Mouse (Mus musculus): ENCODE measurements around the gene Secisbp2. TPM values are rescaled to one million over a fixed set of nuclear protein-coding genes. Genes with fewer than 3 reads are reported as not detected.

Secisbp2 gene
- polyA plus RNA-seq, 1 experiment from 2014 or later: 26.5 TPM

DNA sequence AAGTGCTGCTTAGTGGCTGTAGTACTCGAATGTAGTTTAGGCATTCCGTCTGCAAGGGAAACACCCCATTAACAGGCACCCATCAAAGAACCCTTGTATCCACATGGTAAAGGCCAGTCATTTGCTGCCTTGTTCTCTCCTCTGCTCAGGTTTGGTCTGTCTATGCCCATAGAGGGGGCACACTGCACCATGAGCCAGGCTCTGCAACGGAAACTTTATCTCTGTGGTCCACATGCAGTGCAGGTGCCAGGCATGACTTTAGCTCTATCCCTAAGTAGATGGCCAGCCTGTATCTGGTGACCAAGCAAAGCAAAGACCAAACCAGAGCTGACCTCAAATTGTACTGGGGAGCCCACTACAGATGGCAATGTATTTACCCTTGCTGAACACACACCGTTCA is 69.1 kb downstream of the Secisbp2 start:
- H3K9ac ChIP-seq (replicated peaks): no peak overlapping the region
- 88% methylated on average over 4 of the region's 4 CpGs for WGBS
- H3K27ac ChIP-seq: no peak overlapping the region
- H3K4me2 ChIP-seq: no peak overlapping the region
- no peak for ATAC-seq (ENCODE audit: insufficient number of reproducible peaks, insufficient read depth, low FRiP score, low TSS enrichment, low read depth)
- no peaks in the 10 kb centered on the region for H3K27me3 ChIP-seq
- H3K4me3 ChIP-seq (replicated peaks): no peak overlapping the region
- H3K4me1 ChIP-seq (replicated peaks): peaks cover under 1% of the 10 kb centered on the region
- H3K36me3 ChIP-seq: peaks cover 5% of the 10 kb centered on the region; the same call in 1 of the 2 replicates
- no peaks in the 10 kb centered on the region for H3K9me3 ChIP-seq

DNA sequence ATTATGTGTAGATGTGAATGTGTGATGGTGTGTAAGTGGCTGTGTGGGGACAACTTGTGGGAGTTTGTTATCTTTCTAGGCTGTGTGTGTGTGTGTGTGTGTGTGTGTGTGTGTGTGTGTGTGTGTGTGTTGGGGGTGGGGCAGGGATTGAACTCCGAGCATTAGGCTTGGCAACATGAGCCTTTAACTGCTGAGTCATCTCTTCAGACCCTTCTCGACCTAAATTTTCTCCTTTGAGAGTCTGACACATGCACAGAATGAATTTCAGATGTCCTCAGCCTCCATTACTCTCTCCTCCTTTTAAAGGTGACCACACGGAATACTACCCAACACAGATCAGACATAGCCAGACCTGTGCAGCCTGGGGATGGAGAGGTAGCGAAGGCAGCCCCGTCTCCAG is 71.6 kb downstream of the Secisbp2 start:
- peaks cover 9% of the 10 kb centered on the region for H3K4me1 ChIP-seq (replicated peaks)
- ATAC-seq (ENCODE audit: insufficient number of reproducible peaks, insufficient read depth, low FRiP score, low TSS enrichment, low read depth): no peak
- no peaks in the 10 kb centered on the region for H3K9me3 ChIP-seq
- no peak overlapping the region for H3K9ac ChIP-seq (replicated peaks)
- no peaks in the 10 kb centered on the region for H3K27me3 ChIP-seq
- no peak overlapping the region for H3K27ac ChIP-seq
- 56% methylated on average over 5 of the region's 5 CpGs for WGBS
- H3K36me3 ChIP-seq: peaks cover 5% of the 10 kb centered on the region; the same call in 1 of the 2 replicates
- no peak overlapping the region for H3K4me3 ChIP-seq (replicated peaks)
- H3K4me2 ChIP-seq: no peak overlapping the region

DNA sequence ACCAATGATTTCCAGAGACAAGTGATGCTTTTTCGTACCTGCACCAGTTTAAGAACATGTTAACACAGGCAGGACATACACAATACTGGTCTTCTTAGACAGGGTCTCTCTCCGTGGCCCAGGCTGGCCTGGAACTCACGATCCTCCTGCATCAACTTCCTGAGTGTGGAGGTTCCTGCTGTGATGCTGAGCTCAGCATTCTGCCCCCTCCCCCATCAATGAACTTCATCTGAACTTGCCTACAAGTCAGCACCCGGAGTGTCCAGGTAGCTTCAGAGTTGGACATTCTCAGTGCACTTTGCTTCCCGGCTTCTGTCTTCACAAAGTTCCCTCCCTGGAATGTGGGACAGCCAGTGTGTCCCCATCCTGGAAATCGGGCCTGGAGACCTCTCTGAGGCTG is 73.1 kb downstream of the Secisbp2 start:
- no peak overlapping the region for H3K4me2 ChIP-seq
- H3K9me3 ChIP-seq: no peaks in the 10 kb centered on the region
- peaks cover 17% of the 10 kb centered on the region for H3K4me1 ChIP-seq (replicated peaks)
- WGBS: 75% methylated on average over 6 of the region's 6 CpGs
- H3K9ac ChIP-seq (replicated peaks): no peak overlapping the region
- no peak overlapping the region for H3K4me3 ChIP-seq (replicated peaks)
- no peaks in the 10 kb centered on the region for H3K36me3 ChIP-seq
- H3K27me3 ChIP-seq: no peaks in the 10 kb centered on the region
- no peak overlapping the region for H3K27ac ChIP-seq
- ATAC-seq (ENCODE audit: insufficient number of reproducible peaks, insufficient read depth, low FRiP score, low TSS enrichment, low read depth): no peak

DNA sequence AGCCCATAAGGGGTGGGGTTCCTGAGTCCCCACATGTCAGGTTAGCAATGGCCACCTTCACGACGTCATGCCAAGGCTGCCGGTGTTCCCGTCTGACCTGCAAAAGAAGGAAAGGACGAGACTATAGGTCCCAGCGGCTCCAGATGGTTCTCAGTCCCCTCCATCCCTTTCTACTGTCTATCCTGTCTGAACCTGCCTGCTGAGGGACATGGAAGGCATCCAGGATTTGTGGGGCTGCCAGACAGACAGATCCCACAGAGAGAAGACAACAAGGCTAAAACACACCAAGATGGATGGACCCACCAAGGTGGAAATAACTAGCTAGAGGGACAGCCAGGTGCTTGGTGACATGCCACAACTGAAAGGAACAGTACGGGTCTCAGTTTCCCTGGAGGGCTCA is 73.9 kb downstream of the Secisbp2 start:
- WGBS: 85% methylated on average over 7 of the region's 7 CpGs
- peaks cover 26% of the 10 kb centered on the region for H3K4me1 ChIP-seq (replicated peaks)
- no peak for ATAC-seq (ENCODE audit: insufficient number of reproducible peaks, insufficient read depth, low FRiP score, low TSS enrichment, low read depth)

DNA sequence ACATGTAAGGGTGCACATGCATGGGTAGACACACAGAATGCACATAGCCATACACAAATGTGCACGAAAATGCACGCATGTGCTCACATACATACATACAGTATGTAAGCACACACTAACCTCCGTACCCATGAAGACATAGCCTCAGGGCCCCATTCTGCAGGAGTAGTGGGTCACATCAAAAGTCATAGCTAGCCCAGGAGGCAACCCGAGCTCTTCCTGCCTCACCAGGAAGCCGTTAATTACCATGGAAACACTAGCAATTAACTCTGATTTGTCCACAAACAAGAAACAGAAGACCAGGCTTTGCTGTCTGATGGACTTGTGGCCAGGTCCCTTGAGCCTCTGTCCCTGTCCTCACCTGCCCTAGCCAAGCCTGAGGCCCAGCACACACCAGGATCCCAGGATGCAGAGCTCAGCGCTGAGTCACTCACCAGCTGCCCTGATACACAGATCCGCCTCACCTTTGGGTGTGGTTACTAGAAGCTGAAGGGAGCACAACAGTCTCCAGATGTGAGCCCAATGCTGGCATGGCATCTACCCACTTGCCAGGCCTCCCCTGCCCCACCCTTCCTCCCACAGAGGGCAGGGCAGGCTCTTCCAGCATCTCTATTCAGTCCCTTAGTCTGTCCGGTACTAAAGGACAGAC is 74.6 kb downstream of the Secisbp2 start:
- Histone ChIP-seq H3K4me3 (replicated peaks) (no peak overlapping the region), H3K27me3 (no peaks in the 10 kb centered on the region), H3K4me1 (replicated peaks) (peaks cover 29% of the 10 kb centered on the region), H3K9ac (replicated peaks) (no peak overlapping the region), H3K36me3 (no peaks in the 10 kb centered on the region), H3K4me2 (no peak overlapping the region), H3K27ac (no peak overlapping the region), H3K9me3 (no peaks in the 10 kb centered on the region)
- ATAC-seq (ENCODE audit: insufficient number of reproducible peaks, insufficient read depth, low FRiP score, low TSS enrichment, low read depth): no peak
- WGBS: 38% methylated on average over 8 of the region's 8 CpGs

More for the DNA sequence above, 73.9 kb downstream of the Secisbp2 start:
- no peaks in the 10 kb centered on the region for H3K27me3 ChIP-seq
- H3K27ac ChIP-seq: no peak overlapping the region
- no peak overlapping the region for H3K4me3 ChIP-seq (replicated peaks)
- no peaks in the 10 kb centered on the region for H3K36me3 ChIP-seq
- no peak overlapping the region for H3K4me2 ChIP-seq
- no peak overlapping the region for H3K9ac ChIP-seq (replicated peaks)
- H3K9me3 ChIP-seq: no peaks in the 10 kb centered on the region

DNA sequence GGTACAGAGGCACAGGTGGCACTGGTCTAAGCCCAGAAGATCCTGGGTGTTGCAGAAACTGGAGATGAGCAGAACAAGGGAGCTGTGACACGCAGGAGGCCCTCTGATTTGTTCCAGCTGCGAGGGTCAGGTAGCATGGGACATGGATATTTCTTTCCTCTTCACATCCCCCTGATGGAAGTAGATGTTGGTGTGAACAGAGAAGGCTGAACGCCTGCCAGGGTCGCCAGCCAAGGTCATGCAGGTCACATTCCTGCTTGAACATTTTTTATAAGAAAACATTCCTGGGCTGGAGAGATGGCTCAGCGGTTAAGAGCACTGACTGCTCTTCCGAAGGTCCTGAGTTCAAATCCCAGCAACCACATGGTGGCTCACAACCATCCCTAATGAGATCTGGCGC is 75.9 kb downstream of the Secisbp2 start:
- Histone ChIP-seq H3K4me2 (no peak overlapping the region), H3K36me3 (no peaks in the 10 kb centered on the region), H3K27ac (no peak overlapping the region), H3K9ac (replicated peaks) (no peak overlapping the region), H3K4me1 (replicated peaks) (peaks cover 32% of the 10 kb centered on the region), H3K27me3 (no peaks in the 10 kb centered on the region), H3K9me3 (no peaks in the 10 kb centered on the region), H3K4me3 (replicated peaks) (no peak overlapping the region)
- ATAC-seq (ENCODE audit: insufficient number of reproducible peaks, insufficient read depth, low FRiP score, low TSS enrichment, low read depth): no peak
- 70% methylated on average over 7 of the region's 7 CpGs for WGBS

DNA sequence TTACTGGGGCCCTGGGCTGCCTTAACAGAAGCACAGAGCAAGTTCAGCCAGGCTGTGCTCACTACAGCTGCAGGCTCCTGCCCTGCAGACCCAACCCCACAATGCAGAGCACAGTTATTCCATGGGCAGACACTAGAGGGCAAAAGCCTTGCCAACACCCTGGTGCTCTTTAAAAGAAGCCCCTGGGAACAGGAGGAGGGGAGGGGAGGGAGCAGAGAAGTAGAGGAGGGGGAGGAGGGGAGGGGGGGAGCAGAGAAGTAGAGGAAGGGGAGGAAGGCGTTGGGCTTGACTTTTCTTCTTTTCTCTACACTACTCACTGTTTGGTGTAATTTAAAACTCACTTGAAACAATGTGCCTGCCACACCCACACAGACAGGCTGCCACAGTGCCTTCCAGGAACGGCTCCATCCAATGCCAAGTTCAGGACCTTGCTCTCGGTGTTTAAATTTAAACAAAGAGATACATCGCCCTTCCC is 78.4 kb downstream of the Secisbp2 start:
- WGBS: 20% methylated on average over 4 of the region's 4 CpGs
- no peaks in the 10 kb centered on the region for H3K27me3 ChIP-seq
- peak overlapping the region; percentile 69 for H3K27ac ChIP-seq
- no peak for ATAC-seq (ENCODE audit: insufficient number of reproducible peaks, insufficient read depth, low FRiP score, low TSS enrichment, low read depth)
- no peak overlapping the region for H3K4me3 ChIP-seq (replicated peaks)
- no peak overlapping the region for H3K9ac ChIP-seq (replicated peaks)
- no peaks in the 10 kb centered on the region for H3K36me3 ChIP-seq
- no peaks in the 10 kb centered on the region for H3K9me3 ChIP-seq
- no peak overlapping the region for H3K4me2 ChIP-seq
- peaks cover 32% of the 10 kb centered on the region for H3K4me1 ChIP-seq (replicated peaks)

DNA sequence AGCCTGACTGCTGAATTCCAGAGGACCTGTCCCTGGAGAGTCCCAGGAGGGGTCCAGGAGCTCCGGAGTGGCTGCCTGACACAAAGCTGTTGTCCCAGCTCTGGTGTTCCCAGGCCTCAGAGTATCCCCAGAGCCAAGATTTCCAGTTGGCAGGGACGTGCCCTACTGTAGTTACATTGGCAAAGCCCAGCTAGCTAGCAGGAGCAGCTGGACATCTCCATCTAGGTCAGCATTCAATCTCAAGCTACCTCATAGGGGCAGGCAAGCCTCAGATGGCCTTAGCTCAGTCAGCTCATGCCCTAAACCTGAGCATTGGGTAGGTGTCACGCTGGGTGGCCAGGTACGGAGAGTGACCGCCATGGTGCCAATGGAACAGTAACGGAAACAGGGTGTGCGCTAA is 80.0 kb downstream of the Secisbp2 start:
- Histone ChIP-seq H3K4me3 (replicated peaks) (no peak overlapping the region), H3K27ac (no peak overlapping the region), H3K9me3 (no peaks in the 10 kb centered on the region), H3K27me3 (no peaks in the 10 kb centered on the region), H3K4me1 (replicated peaks) (peaks cover 23% of the 10 kb centered on the region), H3K9ac (replicated peaks) (no peak overlapping the region), H3K4me2 (no peak overlapping the region), H3K36me3 (no peaks in the 10 kb centered on the region)
- WGBS: 90% methylated on average over 7 of the region's 7 CpGs
- no peak for ATAC-seq (ENCODE audit: insufficient number of reproducible peaks, insufficient read depth, low FRiP score, low TSS enrichment, low read depth)

DNA sequence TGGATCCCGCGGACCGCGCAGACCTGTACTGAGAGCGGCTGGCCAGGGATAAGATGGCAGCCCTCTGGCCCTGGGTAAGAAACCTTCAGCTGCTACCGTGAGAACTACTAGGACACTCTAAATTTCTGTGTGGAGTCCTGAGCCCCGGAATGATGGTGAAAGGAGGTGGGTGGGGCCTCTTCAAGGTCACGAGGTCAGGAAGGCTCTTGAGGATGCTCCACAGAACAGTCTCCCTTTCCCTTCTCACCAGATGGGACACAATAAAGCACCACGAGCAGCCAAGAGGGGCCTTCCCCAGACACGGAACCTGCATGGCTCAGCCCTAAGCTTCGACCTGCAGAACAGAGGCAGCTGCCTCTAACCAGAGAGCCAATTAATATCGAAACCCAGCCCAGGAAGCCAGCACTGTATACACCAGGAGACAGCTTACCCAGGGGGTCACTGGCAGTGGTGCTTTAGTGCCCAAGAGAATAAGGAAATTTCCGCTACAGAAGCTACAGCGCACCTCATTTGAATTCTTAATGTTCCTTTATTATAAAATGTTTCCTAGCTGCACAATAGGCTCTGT is 80.7 kb downstream of the Secisbp2 start:
- Histone ChIP-seq H3K27ac (no peak overlapping the region), H3K9me3 (no peaks in the 10 kb centered on the region), H3K27me3 (no peaks in the 10 kb centered on the region), H3K9ac (replicated peaks) (no peak overlapping the region; the same call in 1 of the 2 replicates), H3K4me1 (replicated peaks) (peaks cover 23% of the 10 kb centered on the region), H3K4me3 (replicated peaks) (no peak overlapping the region), H3K36me3 (no peaks in the 10 kb centered on the region), H3K4me2 (no peak overlapping the region)
- whole genome bisulfite sequencing: 65% methylated on average over 14 of the region's 14 CpGs
- ATAC-seq (ENCODE audit: insufficient number of reproducible peaks, insufficient read depth, low FRiP score, low TSS enrichment, low read depth): no peak

Other genes starting within 250 kb of the Secisbp2 start
- 133 and 148 TPM in 2 replicates for gene S1pr3, start 243.1 kb upstream of the Secisbp2 start, polyA plus RNA-seq (2016; fragmentation: Nextera tagmentation; extraction: Ambion mirVana)
- gene Shc3, start 82.3 kb upstream of the Secisbp2 start, polyA plus RNA-seq (2016; fragmentation: Nextera tagmentation; extraction: Ambion mirVana): 0.31 and 0.63 TPM in 2 replicates
- 351 and 364 TPM in 2 replicates for gene Cks2, start 6.5 kb upstream of the Secisbp2 start, polyA plus RNA-seq (2016; fragmentation: Nextera tagmentation; extraction: Ambion mirVana)
- gene Sema4d, start 142.1 kb downstream of the Secisbp2 start, polyA plus RNA-seq (2016; fragmentation: Nextera tagmentation; extraction: Ambion mirVana): 5.4 and 5.8 TPM in 2 replicates
- gene Gadd45g, start 195.0 kb downstream of the Secisbp2 start, polyA plus RNA-seq (2016; fragmentation: Nextera tagmentation; extraction: Ambion mirVana): 35.6 and 36.2 TPM in 2 replicates